Mouse (Mus musculus) Patski (cell line): ENCODE data around the gene Mapkapk3. TPM values are rescaled to one million over a fixed set of nuclear protein-coding genes. Genes with fewer than 3 reads are reported as not detected.

Experiments used
- ATAC-seq: fragments of 100-300 bp; one replicate; pipeline ENCODE4 v1.8.0; 2021
- CTCF ChIA-PET: fragments of 350-600 bp; sonication (Branson Sonifier 250); formaldehyde crosslinking; loops from one replicate; lab custom pipeline; 2022; ENCODE audit warnings: inconsistent platforms; lab: Charles Lee
- POLR2A ChIA-PET: fragments of 350-600 bp; sonication (Branson Sonifier 250); formaldehyde crosslinking; loops from one replicate; lab custom pipeline; 2022; ENCODE audit warnings: antibody characterized with exemption, inconsistent platforms; lab: Charles Lee
- DNase-seq: peaks from one replicate; pipeline ENCODE4 v3.0.0-alpha.2; 2011; ENCODE audit warnings: low read depth, low spot score
- H3K27me3 ChIP-seq: fragments of 371-371 bp; one replicate; pipeline ENCODE4 v1.5.1; 2021
- CTCF ChIP-seq: fragments of 100-300 bp; IDR thresholded peaks from one replicate; pipeline ENCODE4 v1.5.1; 2021
- in situ Hi-C: fragments of 300-500 bp; cut with MboI; formaldehyde crosslinking; loops from 3 replicates; pipeline ENCODE4 v1.11.1; 2018; ENCODE audit warnings: low pct_unique_long_range_greater_than_20kb, mixed read lengths
- polyA plus RNA-seq: library from polyadenylated mRNA; unstranded; gene quantifications from one replicate; pipeline ENCODE4 v1.2.3, GENCODE M21; 2021

Mapkapk3 gene
- polyA plus RNA-seq, 1 experiment from 2014 or later = 14.5 TPM

DNA sequence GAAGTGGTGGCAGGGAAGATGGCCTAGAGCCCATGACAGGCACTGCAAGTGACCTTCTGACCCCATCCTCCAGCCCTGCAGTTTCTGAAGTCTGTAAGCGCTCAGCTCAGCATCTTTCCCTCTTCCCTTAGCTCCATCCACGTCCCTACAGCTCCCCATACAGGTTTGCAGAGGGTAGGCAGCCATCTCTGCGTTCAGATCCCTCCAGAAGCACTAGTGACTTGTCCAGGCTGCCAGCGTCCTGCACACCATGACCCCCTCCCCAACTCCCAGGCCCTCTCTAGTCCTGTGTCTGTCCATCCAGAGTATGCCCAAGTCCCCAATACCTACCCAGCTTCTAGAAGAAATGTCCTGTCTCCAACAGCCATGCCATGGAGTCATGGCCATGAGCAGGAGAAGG, 11.6 kb downstream of the Mapkapk3 start:
- CTCF ChIA-PET = interaction anchor here (0.8 to 1.6 kb wide), 6 partner anchors 11 to 113 kb away, joined by 3 to 5 read pairs (median 4); partner anchors contain the start of genes Cish and Mapkapk3
- TF ChIP-seq CTCF = no peak
- DNase-seq = no peak
- in situ Hi-C loops = no loop called here
- POLR2A ChIA-PET = interaction anchor here (0.6 to 0.7 kb wide), 2 partner anchors 15 to 688 kb away, joined by 3 read pairs; no protein-coding TSS in a partner anchor
- ATAC-seq = no peak
- no peaks in the 10 kb centered on the region for H3K27me3 ChIP-seq

GRCm38 (mm10) chr9:107277603-107278002, 12.1 kb downstream of the Mapkapk3 start:
- CTCF ChIA-PET = interaction anchor here (0.8 to 1.6 kb wide), 5 partner anchors 11 to 18 kb away, joined by 3 to 5 read pairs (median 4); partner anchors contain the start of genes Cish and Mapkapk3
- no peak for TF ChIP-seq CTCF
- in situ Hi-C loops = no loop called here

DNA sequence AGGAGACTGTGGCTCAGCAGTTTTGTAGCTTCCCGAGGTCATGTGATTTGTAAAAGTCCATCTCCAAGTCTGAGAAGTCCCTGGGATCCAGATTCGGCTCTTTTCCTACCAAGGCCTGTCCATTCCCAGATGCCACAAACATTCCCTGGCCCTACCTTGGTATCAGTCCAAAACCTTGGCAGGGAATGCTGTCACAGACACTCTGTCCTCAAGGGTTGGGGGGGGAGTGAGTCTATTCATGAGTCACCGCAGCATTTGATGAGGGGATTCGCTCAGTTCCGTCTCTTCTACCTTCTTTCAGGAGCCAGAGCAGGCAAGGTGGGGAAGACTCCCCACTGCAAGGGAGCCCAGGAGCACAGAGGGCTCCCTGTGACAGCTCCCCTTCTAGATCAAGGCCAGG, 14.0 kb downstream of the Mapkapk3 start:
- no peak for TF ChIP-seq CTCF
- DNase-seq = no peak
- no peak for ATAC-seq
- CTCF ChIA-PET = interaction anchor here (1.2 kb wide), 1 partner anchor 82 kb away, joined by 3 read pairs; no protein-coding TSS in a partner anchor
- POLR2A ChIA-PET = no interaction called here
- in situ Hi-C loops = no loop called here
- H3K27me3 ChIP-seq = no peaks in the 10 kb centered on the region

More at GRCm38 (mm10) chr9:107277603-107278002, 12.1 kb downstream of the Mapkapk3 start:
- POLR2A ChIA-PET = interaction anchor here (0.6 kb wide), 1 partner anchor 687 kb away, joined by 3 read pairs; no protein-coding TSS in a partner anchor
- DNase-seq (no peak), ATAC-seq (no peak)
- H3K27me3 ChIP-seq = no peaks in the 10 kb centered on the region

GRCm38 (mm10) chr9:107274751-107275150, 14.9 kb downstream of the Mapkapk3 start:
- in situ Hi-C loops = no loop called here
- DNase-seq = no peak
- no peak for ATAC-seq
- CTCF ChIA-PET = interaction anchor here (1.2 kb wide), 1 partner anchor 83 kb away, joined by 3 read pairs; no protein-coding TSS in a partner anchor
- H3K27me3 ChIP-seq = no peaks in the 10 kb centered on the region
- TF ChIP-seq CTCF = no peak
- POLR2A ChIA-PET = interaction anchor here (0.6 kb wide), 1 partner anchor 85 kb away, joined by 5 read pairs; no protein-coding TSS in a partner anchor

DNA sequence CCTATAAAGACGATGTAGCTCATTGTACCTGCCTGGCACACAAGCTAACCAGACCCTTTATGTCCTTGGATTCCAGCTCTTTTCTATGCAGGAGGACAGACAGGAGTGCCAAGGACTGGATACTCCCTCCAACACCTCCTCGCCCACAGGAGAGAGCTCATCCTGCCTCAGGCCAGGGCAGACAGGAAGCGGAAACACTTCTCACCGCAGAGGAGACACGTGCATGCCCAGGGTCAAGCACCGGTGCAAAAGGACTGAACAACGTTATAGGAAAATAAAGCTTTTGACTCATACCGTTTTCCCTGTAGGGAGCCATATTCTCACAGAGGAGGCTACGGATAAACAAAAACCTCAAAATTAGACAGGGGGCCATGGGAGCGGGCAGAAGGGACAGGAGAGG, 16.5 kb downstream of the Mapkapk3 start:
- no peaks in the 10 kb centered on the region for H3K27me3 ChIP-seq
- POLR2A ChIA-PET = no interaction called here
- ATAC-seq = no peak
- DNase-seq = no peak
- CTCF ChIA-PET = no interaction called here
- no peak for TF ChIP-seq CTCF
- in situ Hi-C loops = no loop called here

- in situ Hi-C loops = no loop called here
- CTCF ChIA-PET = interaction anchor here (1.4 kb wide), 1 partner anchor 16 kb away, joined by 3 read pairs; no protein-coding TSS in a partner anchor
- no peak for TF ChIP-seq CTCF
- no peaks in the 10 kb centered on the region for H3K27me3 ChIP-seq
- ATAC-seq = no peak
- DNase-seq = no peak
- POLR2A ChIA-PET = interaction anchor here (0.5 kb wide), 1 partner anchor 1512 kb away, joined by 3 read pairs; no protein-coding TSS in a partner anchor
Measured at GRCm38 (mm10) chr9:107272284-107272683, 17.4 kb downstream of the Mapkapk3 start.

DNA sequence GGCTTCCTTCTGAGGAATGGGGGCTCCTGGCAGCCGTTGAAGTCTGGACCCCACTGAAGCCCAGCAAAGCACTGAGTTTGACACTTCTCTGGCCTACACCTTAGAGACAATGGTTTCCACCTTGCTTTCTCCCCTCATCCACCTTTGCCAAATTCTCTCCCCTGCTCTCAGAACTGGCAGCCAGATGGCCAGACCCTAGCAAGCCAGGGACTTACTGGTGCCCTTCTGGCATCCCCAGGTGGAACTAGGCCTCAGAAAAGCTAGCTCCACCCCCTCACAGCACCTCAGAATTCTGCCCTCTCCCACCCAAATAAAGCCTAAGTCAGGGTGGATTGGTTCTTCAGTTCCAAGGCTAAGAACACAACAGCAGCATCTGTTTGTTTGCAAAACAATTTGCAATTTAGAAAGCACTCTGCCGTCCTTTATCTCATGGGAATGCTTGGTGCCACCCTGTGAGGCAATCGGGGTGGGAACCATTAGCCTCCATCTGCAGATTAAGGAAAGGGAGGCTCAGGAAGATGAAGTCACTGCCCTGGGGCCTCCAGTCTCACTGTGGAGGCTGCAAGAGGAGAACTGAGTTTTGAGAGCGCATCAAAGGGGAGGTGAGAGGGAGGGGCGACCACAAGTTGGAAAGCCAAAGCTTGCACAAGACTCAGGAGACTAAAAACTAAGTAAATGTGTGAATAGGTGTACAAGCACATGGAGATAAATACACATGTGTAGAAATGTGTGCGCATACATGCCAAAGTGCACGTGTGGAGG, 18.3 kb downstream of the Mapkapk3 start:
- in situ Hi-C loops = no loop called here
- H3K27me3 ChIP-seq = no peaks in the 10 kb centered on the region
- TF ChIP-seq CTCF = no peak
- POLR2A ChIA-PET = no interaction called here
- CTCF ChIA-PET = interaction anchor here (1.4 kb wide), 1 partner anchor 17 kb away, joined by 3 read pairs; no protein-coding TSS in a partner anchor
- DNase-seq (no peak), ATAC-seq (no peak)

DNA sequence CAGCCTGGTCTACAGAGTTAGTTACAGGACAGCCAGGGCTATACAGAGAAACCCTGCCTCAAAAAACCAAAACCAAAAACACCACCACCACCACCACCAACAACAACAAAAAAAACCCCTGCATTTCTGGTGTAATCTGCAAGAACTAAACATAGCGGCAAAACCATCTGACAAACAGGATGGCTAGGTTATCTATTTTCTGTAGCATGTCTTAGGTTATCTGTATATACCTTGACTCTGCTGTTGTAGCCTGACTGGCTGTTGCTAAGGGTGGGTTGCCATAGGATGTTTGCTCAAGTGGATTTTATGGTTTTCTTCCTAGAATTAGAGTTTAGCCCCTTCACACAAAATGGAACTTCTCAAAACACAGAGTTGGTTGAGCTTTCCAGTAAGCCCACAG, 19.9 kb downstream of the Mapkapk3 start:
- no peak for ATAC-seq
- POLR2A ChIA-PET = no interaction called here
- CTCF ChIA-PET = no interaction called here
- in situ Hi-C loops = no loop called here
- TF ChIP-seq CTCF = no peak
- no peak for DNase-seq
- H3K27me3 ChIP-seq = no peaks in the 10 kb centered on the region

GRCm38 (mm10) chr9:107267721-107268402, 21.8 kb downstream of the Mapkapk3 start:
- no peak for ATAC-seq
- in situ Hi-C loops = no loop called here

GRCm38 (mm10) chr9:107267028-107267427, 22.6 kb downstream of the Mapkapk3 start:
- no peaks in the 10 kb centered on the region for H3K27me3 ChIP-seq
- POLR2A ChIA-PET = no interaction called here
- ATAC-seq (no peak), DNase-seq (no peak)
- no peak for TF ChIP-seq CTCF
- in situ Hi-C loops = no loop called here
- CTCF ChIA-PET = no interaction called here

More at GRCm38 (mm10) chr9:107267721-107268402, 21.8 kb downstream of the Mapkapk3 start:
- no peak for TF ChIP-seq CTCF
- ChIA-PET CTCF (no interaction called here), POLR2A (interaction anchor here (0.5 kb wide), 1 partner anchor 50 kb away, joined by 3 read pairs; no protein-coding TSS in a partner anchor)
- H3K27me3 ChIP-seq = no peaks in the 10 kb centered on the region
- no peak for DNase-seq
